8 mouse cellular contexts compared by ENCODE assay signal in genomic region chr19:40345684-40346083, GRCm38 (mm10).
DNase-seq lines count a peak whose midpoint lies in the region; TF ChIP-seq lines count a peak whose summit lies in the region.

No protein-coding gene starts in this region.

- peak; percentile 96 for DNase-seq in heart, adult 11 months
- DNase-seq in heart, embryonic 10.5 days (ENCODE audit: low spot score) = no peak
- peak; percentile 88 for DNase-seq in CD4-positive, CD25-positive, alpha-beta regulatory T cell, adult 2 months (ENCODE audit: low read depth, low spot score)
- DNase-seq in heart, adult 8-10 months (ENCODE audit: low spot score) = peak; percentile 63
- DNase-seq in kidney, postnatal 36 days = peak; percentile 46 to 75
- DNase-seq in naive thymus-derived CD4-positive, alpha-beta T cell, adult 2 months (ENCODE audit: low read depth) = peak; percentile 87
- DNase-seq in thymus, postnatal 14 days = peak; percentile 70

- H3K27ac ChIP-seq in heart, embryonic 10.5 days = no peak overlapping the region
- H3K27ac ChIP-seq in bone marrow macrophage, adult 2 months (ENCODE audit: insufficient read depth, low read depth, low read length) = no peak overlapping the region

- H3K27me3 ChIP-seq in heart, embryonic 10.5 days (ENCODE audit: insufficient read depth, poor library complexity, severe bottlenecking) = no peaks in the 10 kb centered on the region

- 16% methylated on average over 5 of the region's 5 CpGs for WGBS in heart, embryonic 10.5 days

- H3K4me3 ChIP-seq in heart, embryonic 10.5 days = no peak overlapping the region
- no peak overlapping the region for H3K4me3 ChIP-seq in bone marrow macrophage, adult 2 months (ENCODE audit: insufficient read depth, low read length)

- H3K4me1 ChIP-seq in heart, embryonic 10.5 days = peaks cover 6% of the 10 kb centered on the region; the same call in 1 of the 2 replicates
- H3K4me1 ChIP-seq in bone marrow macrophage, adult 2 months (ENCODE audit: control insufficient read depth, insufficient read depth, low read length) = no peaks in the 10 kb centered on the region

- H3K36me3 ChIP-seq in heart, embryonic 10.5 days = peaks cover 23% of the 10 kb centered on the region; the same call in 1 of the 2 replicates

- no peaks in the 10 kb centered on the region for H3K9me3 ChIP-seq in heart, embryonic 10.5 days

- peak; percentile 71 for TF ChIP-seq CTCF in bone marrow macrophage, adult 2 months (IDR thresholded peaks at IDR 0.05; ENCODE audit: low read depth, low read length)

- TF ChIP-seq POLR2A in bone marrow macrophage, adult 2 months (IDR thresholded peaks at IDR 0.05; ENCODE audit: borderline replicate concordance, low read depth, low read length) = no peak
